8 mouse cellular contexts compared by ENCODE assay signal in genomic region chr1:51596935-51597820, GRCm38 (mm10).
A peak's percentile ranks its signal among the peaks of the same experiment; 100 is the strongest.
DNase-seq lines count a peak whose midpoint lies in the region; ATAC-seq and TF ChIP-seq lines count a peak whose summit lies in the region.

No protein-coding gene starts in this region.

- H3K9me3 ChIP-seq in embryonic facial prominence, embryonic 13.5 days = no peaks in the 10 kb centered on the region
- H3K9me3 ChIP-seq in limb, embryonic 12.5 days = no peaks in the 10 kb centered on the region
- no peaks in the 10 kb centered on the region for H3K9me3 ChIP-seq in midbrain, embryonic 15.5 days

- no peak overlapping the region for H3K4me3 ChIP-seq in embryonic facial prominence, embryonic 13.5 days
- H3K4me3 ChIP-seq in limb, embryonic 12.5 days (replicated peaks) = no peak overlapping the region
- no peak overlapping the region for H3K4me3 ChIP-seq in midbrain, embryonic 15.5 days
- H3K4me3 ChIP-seq in spleen, adult 2 months (ENCODE audit: extremely low read depth, insufficient read depth, insufficient read length) = no peak overlapping the region

- peak; percentile 84; the same call in 1 of the 2 replicates for ATAC-seq in embryonic facial prominence, embryonic 13.5 days (ENCODE audit: insufficient number of reproducible peaks, insufficient read depth, low FRiP score, low TSS enrichment, low read depth)
- peak; percentile 84 for ATAC-seq in limb, embryonic 12.5 days (ENCODE audit: insufficient number of reproducible peaks, insufficient read depth, low FRiP score, low TSS enrichment, low read depth)
- peak; percentile 94 for ATAC-seq in midbrain, embryonic 15.5 days (replicated peaks)

- TF ChIP-seq CTCF in spleen, adult 2 months (IDR thresholded peaks at IDR 0.05; ENCODE audit: extremely low read depth, insufficient read depth, insufficient read length, insufficient replicate concordance) = peak; percentile 82; the same call in 1 of the 2 replicates

- TF ChIP-seq POLR2A in spleen, adult 2 months (IDR thresholded peaks at IDR 0.05; ENCODE audit: low read depth, low read length) = no peak

- no peaks in the 10 kb centered on the region for H3K27me3 ChIP-seq in embryonic facial prominence, embryonic 13.5 days
- H3K27me3 ChIP-seq in limb, embryonic 12.5 days = 0 out of 2 replicates have a peak, but pooled peaks cover 7% of the 10 kb centered on the region
- H3K27me3 ChIP-seq in midbrain, embryonic 15.5 days (replicated peaks) = no peaks in the 10 kb centered on the region
- no peaks in the 10 kb centered on the region for H3K27me3 ChIP-seq in spleen, adult 2 months (ENCODE audit: control insufficient read depth, insufficient read depth, low read length)

- no peak overlapping the region for H3K27ac ChIP-seq in embryonic facial prominence, embryonic 13.5 days
- no peak overlapping the region for H3K27ac ChIP-seq in limb, embryonic 12.5 days
- H3K27ac ChIP-seq in midbrain, embryonic 15.5 days = no peak overlapping the region
- H3K27ac ChIP-seq in spleen, adult 2 months (ENCODE audit: insufficient read depth, low read length) = no peak overlapping the region

- peak overlapping the region; percentile 18; the same call in 1 of the 2 replicates for H3K4me2 ChIP-seq in embryonic facial prominence, embryonic 13.5 days
- H3K4me2 ChIP-seq in limb, embryonic 12.5 days = peak overlapping the region; percentile 50
- H3K4me2 ChIP-seq in midbrain, embryonic 15.5 days = no peak overlapping the region

- DNase-seq in 3T3-L1 (ENCODE audit: low read depth, low spot score) = peak; percentile 97
- peak; percentile 79 to 89 for DNase-seq in adrenal gland, postnatal 36 days
- peak; percentile 85 for DNase-seq in heart, adult 8-10 months (ENCODE audit: low spot score)
- peak; percentile 64 to 86 for DNase-seq in kidney, adult 8-10 months
- peak; percentile 65 to 73 for DNase-seq in spleen, adult 2 months (ENCODE audit: low read depth in 1 of 2, low spot score in 2 of 2)

- no peaks in the 10 kb centered on the region for H3K36me3 ChIP-seq in embryonic facial prominence, embryonic 13.5 days
- no peaks in the 10 kb centered on the region for H3K36me3 ChIP-seq in limb, embryonic 12.5 days
- no peaks in the 10 kb centered on the region for H3K36me3 ChIP-seq in midbrain, embryonic 15.5 days (replicated peaks)
- H3K36me3 ChIP-seq in spleen, adult 2 months (ENCODE audit: control insufficient read depth, insufficient read depth, low read length) = no peaks in the 10 kb centered on the region

- no peak overlapping the region for H3K9ac ChIP-seq in embryonic facial prominence, embryonic 13.5 days
- 0 out of 2 replicates have a peak overlapping the region, but pooled peaks have one; percentile 23 for H3K9ac ChIP-seq in limb, embryonic 12.5 days (replicated peaks)
- H3K9ac ChIP-seq in midbrain, embryonic 15.5 days = no peak overlapping the region

- 51% methylated on average over 18 of the region's 18 CpGs for WGBS in embryonic facial prominence, embryonic 13.5 days
- 16% methylated on average over 18 of the region's 18 CpGs for WGBS in limb, embryonic 12.5 days
- 50% methylated on average over 18 of the region's 18 CpGs for WGBS in midbrain, embryonic 15.5 days
- 27% methylated on average over 18 of the region's 18 CpGs for WGBS in spleen, adult 2 months

- 0 out of 2 replicates have a peak, but pooled peaks cover 5% of the 10 kb centered on the region for H3K4me1 ChIP-seq in embryonic facial prominence, embryonic 13.5 days
- peaks cover 6% of the 10 kb centered on the region; the same call in 1 of the 2 replicates for H3K4me1 ChIP-seq in limb, embryonic 12.5 days (replicated peaks)
- H3K4me1 ChIP-seq in midbrain, embryonic 15.5 days = peaks cover 4% of the 10 kb centered on the region; the same call in 1 of the 2 replicates
- H3K4me1 ChIP-seq in spleen, adult 2 months (ENCODE audit: control insufficient read depth, insufficient read depth, insufficient read length) = 0 out of 2 replicates have a peak, but pooled peaks cover 4% of the 10 kb centered on the region
